Mouse (Mus musculus): ENCODE data around the gene Dnajc6.

GRCm38 (mm10) chr4:101569076-101569475 lies 72.6 kb downstream of the Dnajc6 start:
- no peak for TF ChIP-seq CTCF (IDR thresholded peaks at IDR 0.05; ENCODE audit: insufficient read depth, low read length)
- no peak for TF ChIP-seq POLR2A (IDR thresholded peaks at IDR 0.05; ENCODE audit: borderline replicate concordance, extremely low read depth, low read depth, low read length)

Data from lung, adult 2 months (tissue).